Mouse (Mus musculus): Measurements from ENCODE around the gene Wasf1. TPM values are rescaled to one million over a fixed set of nuclear protein-coding genes. Genes with fewer than 3 reads are reported as not detected.

Wasf1 gene
- total RNA-seq, 2 experiments from 2014 or later = 394 to 449 TPM

- DNase-seq (ENCODE audit: extremely low spot score in 1 of 2, low spot score in 1 of 2) = no peak
Observed at GRCm38 (mm10) chr10:40969372-40970033, 86.2 kb downstream of the Wasf1 start.

GRCm38 (mm10) chr10:40970601-40971245, 87.4 kb downstream of the Wasf1 start:
- DNase-seq (ENCODE audit: extremely low spot score in 1 of 2, low spot score in 1 of 2) = no peak

- no peak for DNase-seq (ENCODE audit: extremely low spot score in 1 of 2, low spot score in 1 of 2)
Observed at GRCm38 (mm10) chr10:40971256-40971655, 88.0 kb downstream of the Wasf1 start.

GRCm38 (mm10) chr10:40983761-40984160, 100.5 kb downstream of the Wasf1 start:
- no peak for DNase-seq (ENCODE audit: extremely low spot score in 1 of 2, low spot score in 1 of 2)

GRCm38 (mm10) chr10:40984600-40984999, 101.3 kb downstream of the Wasf1 start:
- no peak for DNase-seq (ENCODE audit: extremely low spot score in 1 of 2, low spot score in 1 of 2)

GRCm38 (mm10) chr10:40985350-40985749, 102.1 kb downstream of the Wasf1 start:
- no peak for DNase-seq (ENCODE audit: extremely low spot score in 1 of 2, low spot score in 1 of 2)

Other genes with a start within 250 kb of the Wasf1 start
- gene Mettl24, start 200.2 kb upstream of the Wasf1 start, total RNA-seq (2021) = 1 to 10 TPM; 1.7 to 2.3 TPM
- 10 to 100 TPM; 48.4 to 66.4 TPM for gene Cdc40, start 164 bp upstream of the Wasf1 start, total RNA-seq (2021)
- 1 to 10 TPM; 1.4 to 1.6 TPM for gene Gpr6, start 188.8 kb downstream of the Wasf1 start, total RNA-seq (2021)